Mouse (Mus musculus): ENCODE results near the gene Rxra.

DNA sequence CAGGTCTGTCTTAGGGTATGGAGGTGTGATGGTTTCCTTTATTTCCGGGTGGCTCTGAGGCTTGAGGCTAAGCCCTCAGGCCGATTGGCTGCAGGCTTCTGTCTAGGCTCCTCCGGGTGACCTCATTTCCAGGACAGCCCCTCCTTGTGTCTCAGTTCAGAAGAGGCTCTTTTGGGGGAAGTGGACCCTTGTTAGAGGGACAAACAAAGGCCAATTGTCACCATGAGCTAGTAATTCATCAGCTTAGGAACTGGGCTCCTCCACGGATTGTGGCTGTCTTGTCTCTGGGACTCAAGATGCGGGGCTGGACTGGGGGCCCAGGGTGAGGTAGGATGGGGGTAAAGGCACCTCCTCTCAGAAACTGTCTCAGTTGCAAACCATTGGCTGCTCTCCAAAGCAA lies 5.5 kb upstream of the Rxra start:
- TF ChIP-seq POLR2A (IDR thresholded peaks at IDR 0.05; ENCODE audit: low read depth, low read length) (no peak), CTCF (IDR thresholded peaks at IDR 0.05; ENCODE audit: extremely low read depth, insufficient read depth, insufficient read length, insufficient replicate concordance) (no peak)

Measured in spleen, adult 2 months (tissue).